Mouse (Mus musculus) hindbrain, embryonic 15.5 days (tissue): Measurements from ENCODE around the gene Phka2. TPM values are rescaled to one million over a fixed set of nuclear protein-coding genes. Genes with fewer than 3 reads are reported as not detected.
A peak's percentile ranks its signal among the peaks of the same experiment; 100 is the strongest.

Experiments
- ATAC-seq: fragments of 200-750 bp; cut with Nextera tagmentation; 2 replicates; pipeline ENCODE4 v1.8.0; 2017; ENCODE audit warnings: low read depth, moderate number of reproducible peaks, moderate TSS enrichment; ENCODE audit not compliant: low FRiP score
- H3K27ac ChIP-seq: fragments of 300-500 bp; sonication (generic); replicated peaks from 2 replicates; pipeline ENCODE4 v1.5.1; 2015; ENCODE audit warnings: mild to moderate bottlenecking, inconsistent platforms
- H3K27me3 ChIP-seq: fragments of 300-500 bp; sonication (generic); 2 replicates; pipeline ENCODE4 v1.6.1; 2015; ENCODE audit warnings: control low read depth, inconsistent platforms
- H3K36me3 ChIP-seq: fragments of 300-500 bp; sonication (generic); 2 replicates; pipeline ENCODE4 v1.6.1; 2015; ENCODE audit warnings: control low read depth, inconsistent platforms
- H3K4me1 ChIP-seq: fragments of 300-500 bp; sonication (generic); replicated peaks from 2 replicates; pipeline ENCODE4 v1.6.1; 2015; ENCODE audit warnings: control low read depth, inconsistent platforms
- H3K4me2 ChIP-seq: fragments of 300-500 bp; sonication (generic); 2 replicates; pipeline ENCODE4 v1.6.1; 2015; ENCODE audit warnings: moderate library complexity, mild to moderate bottlenecking, inconsistent platforms
- H3K4me3 ChIP-seq: fragments of 300-500 bp; sonication (generic); 2 replicates; pipeline ENCODE4 v1.5.1; 2015; ENCODE audit warnings: mild to moderate bottlenecking, inconsistent platforms
- H3K9ac ChIP-seq: fragments of 300-500 bp; sonication (generic); 2 replicates; pipeline ENCODE4 v1.6.1; 2015; ENCODE audit warnings: inconsistent platforms
- H3K9me3 ChIP-seq: fragments of 300-500 bp; sonication (generic); 2 replicates; pipeline ENCODE4 v1.6.1; 2016; ENCODE audit warnings: control low read depth, inconsistent platforms
- WGBS: fragments of 180-500 bp; shearing (Covaris S2); methylation state at CpG from one replicate; pipeline ENCODE4 v1.1.7; 2015; 5-methylcytosine and 5-hydroxymethylcytosine counted together
- polyA plus RNA-seq: library from polyadenylated mRNA; unstranded; fragments of >200 nt; fragmentation: Nextera tagmentation; extraction: Ambion mirVana; gene quantifications from 2 replicates; pipeline ENCODE4 v1.2.1, GENCODE M21; 2015

The Phka2 gene
- polyA plus RNA-seq, 1 experiment from 2014 or later, result 10.3 TPM

GRCm38 (mm10) chrX:160542772-160543171 lies 40.8 kb downstream of the Phka2 start:
- Histone ChIP-seq H3K4me1 (no peaks in the 10 kb centered on the region), H3K27me3 (0 out of 2 replicates have a peak, but pooled peaks cover 4% of the 10 kb centered on the region), H3K9me3 (no peaks in the 10 kb centered on the region), H3K4me3 (no peak overlapping the region), H3K36me3 (0 out of 2 replicates have a peak, but pooled peaks cover 3% of the 10 kb centered on the region), H3K9ac (no peak overlapping the region), H3K4me2 (no peak overlapping the region), H3K27ac (no peak overlapping the region)
- WGBS, result 73% methylated on average over 2 of the region's 2 CpGs
- ATAC-seq, result no peak

DNA sequence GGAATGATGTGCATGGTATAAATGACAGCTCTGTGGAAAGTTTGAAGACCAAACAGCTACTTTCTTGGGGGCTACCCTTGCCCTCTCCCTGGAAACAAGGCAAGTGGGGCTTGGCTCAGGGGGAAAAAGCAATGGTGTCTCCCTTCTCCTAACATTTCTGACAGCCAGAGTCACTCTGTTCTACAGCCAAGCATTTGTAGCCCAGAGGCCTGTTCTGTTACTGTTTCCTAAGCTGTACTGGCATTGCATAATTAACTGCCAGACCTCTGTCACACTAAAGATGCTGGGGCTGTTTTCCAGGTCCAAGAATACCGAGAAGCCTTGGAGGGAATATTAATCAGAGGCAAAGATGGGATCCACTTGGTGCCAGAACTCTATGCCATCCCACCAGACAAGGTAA lies 46.9 kb downstream of the Phka2 start:
- WGBS, result 76% methylated on average over 1 of the region's 1 CpGs
- no peak for ATAC-seq
- Histone ChIP-seq H3K27me3 (0 out of 2 replicates have a peak, but pooled peaks cover 4% of the 10 kb centered on the region), H3K9ac (no peak overlapping the region), H3K4me2 (no peak overlapping the region), H3K4me1 (no peaks in the 10 kb centered on the region), H3K9me3 (no peaks in the 10 kb centered on the region), H3K4me3 (no peak overlapping the region), H3K27ac (no peak overlapping the region), H3K36me3 (no peaks in the 10 kb centered on the region)

DNA sequence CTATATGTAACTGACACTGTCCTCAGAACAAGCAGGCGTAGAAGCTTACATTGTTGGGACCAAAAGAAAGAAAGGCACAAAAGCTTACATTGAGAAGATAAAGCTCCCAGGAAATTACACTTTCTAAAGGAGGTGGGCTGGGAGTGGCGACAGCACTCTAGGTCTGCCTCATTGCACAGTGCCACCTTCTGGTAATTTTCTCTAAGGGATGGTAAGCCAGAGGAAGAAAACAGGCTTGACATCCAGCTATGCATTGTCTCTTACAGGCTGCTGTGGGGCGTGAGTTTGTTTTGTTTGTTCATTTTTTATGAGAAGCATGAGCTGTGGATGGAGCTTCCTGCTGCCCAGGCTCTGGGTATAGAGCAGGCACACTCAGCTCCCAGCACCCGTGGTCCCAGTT lies 50.1 kb downstream of the Phka2 start:
- Histone ChIP-seq H3K4me2 (no peak overlapping the region), H3K27ac (no peak overlapping the region), H3K9me3 (no peaks in the 10 kb centered on the region), H3K27me3 (no peaks in the 10 kb centered on the region), H3K4me1 (no peaks in the 10 kb centered on the region), H3K36me3 (no peaks in the 10 kb centered on the region), H3K4me3 (no peak overlapping the region), H3K9ac (no peak overlapping the region)
- 57% methylated on average over 4 of the region's 4 CpGs for WGBS
- no peak for ATAC-seq

- 73% methylated on average over 5 of the region's 5 CpGs for WGBS
- peak; percentile 48; the same call in 1 of the 2 replicates for ATAC-seq
- no peak overlapping the region for H3K4me3 ChIP-seq
- H3K4me1 ChIP-seq, result no peaks in the 10 kb centered on the region
- no peak overlapping the region for H3K4me2 ChIP-seq
- no peaks in the 10 kb centered on the region for H3K9me3 ChIP-seq
- H3K27ac ChIP-seq, result no peak overlapping the region
- H3K9ac ChIP-seq, result no peak overlapping the region
- no peaks in the 10 kb centered on the region for H3K36me3 ChIP-seq
- no peaks in the 10 kb centered on the region for H3K27me3 ChIP-seq
These were observed 81.6 kb downstream of the Phka2 start for GRCm38 (mm10) chrX:160583589-160583988.

- WGBS, result 88% methylated on average over 4 of the region's 4 CpGs
- no peak overlapping the region for H3K4me3 ChIP-seq
- H3K36me3 ChIP-seq, result no peaks in the 10 kb centered on the region
- H3K4me2 ChIP-seq, result no peak overlapping the region
- no peaks in the 10 kb centered on the region for H3K9me3 ChIP-seq
- H3K27ac ChIP-seq, result no peak overlapping the region
- H3K27me3 ChIP-seq, result no peaks in the 10 kb centered on the region
- no peak overlapping the region for H3K9ac ChIP-seq
- no peak for ATAC-seq
- no peaks in the 10 kb centered on the region for H3K4me1 ChIP-seq
These were observed 82.3 kb downstream of the Phka2 start for GRCm38 (mm10) chrX:160584148-160584838.

GRCm38 (mm10) chrX:160585110-160585509 lies 83.1 kb downstream of the Phka2 start:
- no peaks in the 10 kb centered on the region for H3K36me3 ChIP-seq
- no peak overlapping the region for H3K9ac ChIP-seq
- no peaks in the 10 kb centered on the region for H3K9me3 ChIP-seq
- H3K4me2 ChIP-seq, result no peak overlapping the region
- H3K4me1 ChIP-seq, result no peaks in the 10 kb centered on the region
- ATAC-seq, result no peak
- no peaks in the 10 kb centered on the region for H3K27me3 ChIP-seq
- H3K4me3 ChIP-seq, result no peak overlapping the region
- WGBS, result 61% methylated on average over 1 of the region's 1 CpGs
- no peak overlapping the region for H3K27ac ChIP-seq

- 65% methylated on average over 4 of the region's 4 CpGs for WGBS
- no peak overlapping the region for H3K4me3 ChIP-seq
- H3K9ac ChIP-seq, result no peak overlapping the region
- H3K36me3 ChIP-seq, result no peaks in the 10 kb centered on the region
- H3K4me1 ChIP-seq, result no peaks in the 10 kb centered on the region
- H3K9me3 ChIP-seq, result no peaks in the 10 kb centered on the region
- no peak for ATAC-seq
- no peaks in the 10 kb centered on the region for H3K27me3 ChIP-seq
- no peak overlapping the region for H3K4me2 ChIP-seq
- H3K27ac ChIP-seq, result no peak overlapping the region
These were observed 86.6 kb downstream of the Phka2 start for GRCm38 (mm10) chrX:160588523-160588922.

GRCm38 (mm10) chrX:160590147-160590546 lies 88.2 kb downstream of the Phka2 start:
- Histone ChIP-seq H3K9ac (no peak overlapping the region), H3K4me2 (no peak overlapping the region), H3K4me3 (no peak overlapping the region), H3K4me1 (no peaks in the 10 kb centered on the region), H3K27ac (no peak overlapping the region), H3K36me3 (no peaks in the 10 kb centered on the region), H3K27me3 (no peaks in the 10 kb centered on the region), H3K9me3 (no peaks in the 10 kb centered on the region)
- ATAC-seq, result no peak
- WGBS, result 95% methylated on average over 7 of the region's 7 CpGs

DNA sequence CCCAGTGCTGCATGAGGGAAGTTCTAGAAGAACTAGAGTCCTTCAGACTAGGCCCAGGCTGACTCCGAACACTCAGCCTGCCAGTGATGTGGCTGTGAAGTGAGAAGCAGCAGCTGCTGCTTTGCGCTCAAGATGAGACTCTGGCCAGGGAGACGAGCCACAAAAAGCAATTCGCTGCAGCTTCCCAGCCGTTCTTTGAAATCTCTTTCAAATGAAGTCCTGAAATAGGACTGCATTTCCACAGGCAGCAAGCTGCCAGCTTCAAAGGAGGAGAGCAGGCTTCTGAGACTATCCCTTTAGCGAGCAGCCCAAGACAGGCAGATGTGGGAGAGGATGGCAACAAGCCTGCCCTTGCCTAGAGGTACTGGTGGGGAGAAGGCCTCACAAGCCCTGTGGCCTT lies 91.0 kb downstream of the Phka2 start:
- no peaks in the 10 kb centered on the region for H3K4me1 ChIP-seq
- WGBS, result 82% methylated on average over 6 of the region's 6 CpGs
- no peak overlapping the region for H3K27ac ChIP-seq
- H3K4me3 ChIP-seq, result no peak overlapping the region
- H3K9ac ChIP-seq, result no peak overlapping the region
- no peak overlapping the region for H3K4me2 ChIP-seq
- ATAC-seq, result no peak
- H3K27me3 ChIP-seq, result no peaks in the 10 kb centered on the region
- H3K9me3 ChIP-seq, result no peaks in the 10 kb centered on the region
- no peaks in the 10 kb centered on the region for H3K36me3 ChIP-seq

- Histone ChIP-seq H3K4me2 (no peak overlapping the region), H3K9me3 (no peaks in the 10 kb centered on the region), H3K27me3 (no peaks in the 10 kb centered on the region), H3K36me3 (no peaks in the 10 kb centered on the region), H3K9ac (no peak overlapping the region), H3K4me3 (no peak overlapping the region), H3K27ac (no peak overlapping the region), H3K4me1 (peaks cover 6% of the 10 kb centered on the region; the same call in 1 of the 2 replicates)
- 74% methylated on average over 2 of the region's 2 CpGs for WGBS
- ATAC-seq, result no peak
These were observed 96.1 kb downstream of the Phka2 start for GRCm38 (mm10) chrX:160598055-160598454.

- H3K4me1 ChIP-seq, result peaks cover 6% of the 10 kb centered on the region; the same call in 1 of the 2 replicates
- WGBS, result 36% methylated on average over 3 of the region's 3 CpGs
- H3K4me3 ChIP-seq, result no peak overlapping the region
- H3K27me3 ChIP-seq, result no peaks in the 10 kb centered on the region
- peak; percentile 81 for ATAC-seq
- peak overlapping the region; percentile 38; the same call in 1 of the 2 replicates for H3K27ac ChIP-seq
- H3K4me2 ChIP-seq, result no peak overlapping the region
- H3K36me3 ChIP-seq, result no peaks in the 10 kb centered on the region
- H3K9ac ChIP-seq, result no peak overlapping the region
- no peaks in the 10 kb centered on the region for H3K9me3 ChIP-seq
These were observed 96.8 kb downstream of the Phka2 start for GRCm38 (mm10) chrX:160598562-160599458.

GRCm38 (mm10) chrX:160601053-160601452 lies 99.1 kb downstream of the Phka2 start:
- no peak for ATAC-seq
- Histone ChIP-seq H3K36me3 (no peaks in the 10 kb centered on the region), H3K4me2 (no peak overlapping the region), H3K9me3 (no peaks in the 10 kb centered on the region), H3K27ac (no peak overlapping the region), H3K4me1 (peaks cover 6% of the 10 kb centered on the region; the same call in 1 of the 2 replicates), H3K9ac (no peak overlapping the region), H3K4me3 (no peak overlapping the region), H3K27me3 (peaks cover 3% of the 10 kb centered on the region; the same call in 1 of the 2 replicates)
- WGBS, result 44% methylated on average over 3 of the region's 3 CpGs
